Mouse (Mus musculus): ENCODE results near the gene Rasgrf1. TPM values are rescaled to one million over a fixed set of nuclear protein-coding genes. Genes with fewer than 3 reads are reported as not detected.

Rasgrf1 gene
- polyA plus RNA-seq, 1 experiment: 0.06 TPM

GRCm38 (mm10) chr9:90069485-90069884, 159.8 kb downstream of the Rasgrf1 start:
- peaks cover 42% of the 10 kb centered on the region for H3K36me3 ChIP-seq (ENCODE audit: control insufficient read depth, insufficient read depth, low read length)
- H3K27ac ChIP-seq (ENCODE audit: insufficient read depth, low read length): no peak overlapping the region
- no peaks in the 10 kb centered on the region for H3K4me1 ChIP-seq (ENCODE audit: control insufficient read depth, insufficient read depth, insufficient read length)
- DNase-seq (ENCODE audit: low read depth in 1 of 2, low spot score in 2 of 2): no peak
- TF ChIP-seq CTCF (IDR thresholded peaks at IDR 0.05; ENCODE audit: extremely low read depth, insufficient read depth, insufficient read length, insufficient replicate concordance) (no peak), POLR2A (IDR thresholded peaks at IDR 0.05; ENCODE audit: low read depth, low read length) (no peak)
- 86% methylated on average over 7 of the region's 7 CpGs for WGBS
- no peak overlapping the region for H3K4me3 ChIP-seq (ENCODE audit: extremely low read depth, insufficient read depth, insufficient read length)
- H3K27me3 ChIP-seq (ENCODE audit: control insufficient read depth, insufficient read depth, low read length): no peaks in the 10 kb centered on the region

GRCm38 (mm10) chr9:90070174-90070573, 160.5 kb downstream of the Rasgrf1 start:
- Histone ChIP-seq H3K4me1 (ENCODE audit: control insufficient read depth, insufficient read depth, insufficient read length) (no peaks in the 10 kb centered on the region), H3K27me3 (ENCODE audit: control insufficient read depth, insufficient read depth, low read length) (no peaks in the 10 kb centered on the region), H3K27ac (ENCODE audit: insufficient read depth, low read length) (no peak overlapping the region), H3K36me3 (ENCODE audit: control insufficient read depth, insufficient read depth, low read length) (peaks cover 41% of the 10 kb centered on the region), H3K4me3 (ENCODE audit: extremely low read depth, insufficient read depth, insufficient read length) (no peak overlapping the region)
- WGBS: 83% methylated on average over 7 of the region's 7 CpGs
- no peak for DNase-seq (ENCODE audit: low read depth in 1 of 2, low spot score in 2 of 2)
- no peak for TF ChIP-seq POLR2A (IDR thresholded peaks at IDR 0.05; ENCODE audit: low read depth, low read length)
- no peak for TF ChIP-seq CTCF (IDR thresholded peaks at IDR 0.05; ENCODE audit: extremely low read depth, insufficient read depth, insufficient read length, insufficient replicate concordance)

- no peak for DNase-seq (ENCODE audit: low read depth in 1 of 2, low spot score in 2 of 2)
- TF ChIP-seq POLR2A (IDR thresholded peaks at IDR 0.05; ENCODE audit: low read depth, low read length) (no peak), CTCF (IDR thresholded peaks at IDR 0.05; ENCODE audit: extremely low read depth, insufficient read depth, insufficient read length, insufficient replicate concordance) (no peak)
- Histone ChIP-seq H3K27ac (ENCODE audit: insufficient read depth, low read length) (no peak overlapping the region), H3K27me3 (ENCODE audit: control insufficient read depth, insufficient read depth, low read length) (no peaks in the 10 kb centered on the region), H3K36me3 (ENCODE audit: control insufficient read depth, insufficient read depth, low read length) (peaks cover 12% of the 10 kb centered on the region; the same call in 1 of the 2 replicates), H3K4me1 (ENCODE audit: control insufficient read depth, insufficient read depth, insufficient read length) (no peaks in the 10 kb centered on the region), H3K4me3 (ENCODE audit: extremely low read depth, insufficient read depth, insufficient read length) (no peak overlapping the region)
- 30% methylated on average over 4 of the region's 4 CpGs for WGBS
Observed at GRCm38 (mm10) chr9:90075336-90075735, 165.6 kb downstream of the Rasgrf1 start.

- peaks cover 8% of the 10 kb centered on the region; the same call in 1 of the 2 replicates for H3K36me3 ChIP-seq (ENCODE audit: control insufficient read depth, insufficient read depth, low read length)
- no peak overlapping the region for H3K27ac ChIP-seq (ENCODE audit: insufficient read depth, low read length)
- DNase-seq (ENCODE audit: low read depth in 1 of 2, low spot score in 2 of 2): no peak
- H3K27me3 ChIP-seq (ENCODE audit: control insufficient read depth, insufficient read depth, low read length): no peaks in the 10 kb centered on the region
- no peak overlapping the region for H3K4me3 ChIP-seq (ENCODE audit: extremely low read depth, insufficient read depth, insufficient read length)
- no peaks in the 10 kb centered on the region for H3K4me1 ChIP-seq (ENCODE audit: control insufficient read depth, insufficient read depth, insufficient read length)
- 81% methylated on average over 5 of the region's 5 CpGs for WGBS
- TF ChIP-seq CTCF (IDR thresholded peaks at IDR 0.05; ENCODE audit: extremely low read depth, insufficient read depth, insufficient read length, insufficient replicate concordance) (no peak), POLR2A (IDR thresholded peaks at IDR 0.05; ENCODE audit: low read depth, low read length) (no peak)
Observed at GRCm38 (mm10) chr9:90076131-90076530, 166.4 kb downstream of the Rasgrf1 start.

Other genes starting within 250 kb of the Rasgrf1 start
- gene Tmed3, start 204.8 kb upstream of the Rasgrf1 start, polyA plus RNA-seq (2012; rRNA removed): 38.5 and 43.9 TPM in 2 replicates
- not detected in 2 replicates for gene Ankrd34c, start 171.4 kb upstream of the Rasgrf1 start, polyA plus RNA-seq (2012; rRNA removed)
- 65.0 and 65.9 TPM in 2 replicates for gene Ctsh, start 144.2 kb downstream of the Rasgrf1 start, polyA plus RNA-seq (2012; rRNA removed)
- 46.2 and 48.1 TPM in 2 replicates for gene Morf4l1, start 204.9 kb downstream of the Rasgrf1 start, polyA plus RNA-seq (2012; rRNA removed)